Mouse (Mus musculus) embryonic facial prominence, embryonic 11.5 days (tissue): ENCODE measurements around the gene Moap1. TPM values are rescaled to one million over a fixed set of nuclear protein-coding genes. Genes with fewer than 3 reads are reported as not detected.

Source experiments
- ATAC-seq: fragments of 200-750 bp; cut with Nextera tagmentation; replicated peaks from 2 replicates; pipeline ENCODE4 v1.8.0; 2017; ENCODE audit warnings: low read depth; ENCODE audit not compliant: insufficient number of reproducible peaks, low FRiP score, low TSS enrichment
- DNase-seq: peaks from one replicate; pipeline ENCODE4 v3.0.0-alpha.2; 2015; ENCODE audit warnings: low spot score
- H3K27ac ChIP-seq: fragments of 300-500 bp; sonication (generic); replicated peaks from 2 replicates; pipeline ENCODE4 v1.5.1; 2014; ENCODE audit warnings: mild to moderate bottlenecking, low read depth, low read length, control low read depth
- H3K27me3 ChIP-seq: fragments of 300-500 bp; sonication (generic); 2 replicates; pipeline ENCODE4 v1.6.1; 2014; ENCODE audit warnings: mild to moderate bottlenecking, low read length, moderate library complexity, mixed read lengths; ENCODE audit not compliant: control insufficient read depth, insufficient read depth
- H3K36me3 ChIP-seq: fragments of 300-500 bp; sonication (generic); replicated peaks from 2 replicates; pipeline ENCODE4 v1.6.1; 2014; ENCODE audit warnings: low read depth, mild to moderate bottlenecking, low read length, moderate library complexity, mixed read lengths; ENCODE audit not compliant: control insufficient read depth, insufficient read depth
- H3K4me1 ChIP-seq: fragments of 300-500 bp; sonication (generic); 2 replicates; pipeline ENCODE4 v1.6.1; 2014; ENCODE audit warnings: low read length, mixed read lengths; ENCODE audit not compliant: control insufficient read depth, insufficient read depth
- H3K4me2 ChIP-seq: fragments of 300-500 bp; sonication (generic); 2 replicates; pipeline ENCODE4 v1.6.1; 2014; ENCODE audit warnings: low read depth, mild to moderate bottlenecking, control low read depth, low read length, moderate library complexity
- H3K4me3 ChIP-seq: fragments of 300-500 bp; sonication (generic); 2 replicates; pipeline ENCODE4 v1.5.1; 2014; ENCODE audit warnings: low read depth, low read length, control low read depth
- H3K9ac ChIP-seq: fragments of 300-500 bp; sonication (generic); replicated peaks from 2 replicates; pipeline ENCODE4 v1.6.1; 2014; ENCODE audit warnings: mild to moderate bottlenecking, control low read depth, low read length
- H3K9me3 ChIP-seq: fragments of 300-500 bp; sonication (generic); replicated peaks from 2 replicates; pipeline ENCODE4 v1.6.1; 2016; ENCODE audit warnings: mild to moderate bottlenecking, low read length, inconsistent platforms, mixed read lengths; ENCODE audit not compliant: control insufficient read depth
- WGBS: fragments of 180-500 bp; shearing (Covaris S2); extraction: QIAGEN DNeasy Blood & Tissue Kit; methylation state at CpG from one replicate; pipeline ENCODE4 v1.1.7; 2014; 5-methylcytosine and 5-hydroxymethylcytosine counted together
- polyA plus RNA-seq: library from polyadenylated mRNA; unstranded; fragments of >200 nt; fragmentation: Nextera tagmentation; extraction: Ambion mirVana; gene quantifications from 2 replicates; pipeline ENCODE4 v1.2.1, GENCODE M21; 2014

The Moap1 gene
- polyA plus RNA-seq, 1 experiment from 2014 or later: 37.2 TPM

DNA sequence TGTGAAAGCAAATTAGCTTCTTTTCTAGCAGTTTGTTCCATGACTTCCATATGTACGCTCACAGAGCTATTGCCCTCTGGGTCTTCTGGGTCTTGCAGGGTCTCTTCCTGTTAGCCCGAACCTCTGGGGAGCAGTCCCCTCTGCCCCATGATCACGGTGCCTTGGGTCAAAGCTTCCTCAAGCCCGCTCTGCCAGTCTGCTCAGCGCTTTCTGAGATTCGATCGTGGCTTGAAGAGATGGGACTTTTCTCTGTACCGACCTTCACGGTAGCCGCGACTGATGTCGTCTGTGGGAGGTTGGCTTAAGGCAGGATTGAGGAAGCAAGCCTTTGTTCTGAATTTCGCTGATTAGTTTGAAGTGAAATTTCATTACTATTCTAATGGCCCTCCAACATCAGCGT is 32.6 kb upstream of the Moap1 start:
- Histone ChIP-seq H3K4me2 (no peak overlapping the region), H3K9me3 (no peaks in the 10 kb centered on the region), H3K36me3 (peaks cover 10% of the 10 kb centered on the region), H3K27me3 (no peaks in the 10 kb centered on the region), H3K4me3 (no peak overlapping the region), H3K9ac (no peak overlapping the region), H3K4me1 (no peaks in the 10 kb centered on the region), H3K27ac (no peak overlapping the region)
- 93% methylated on average over 14 of the region's 14 CpGs for WGBS
- no peak for ATAC-seq
- no peak for DNase-seq

GRCm38 (mm10) chr12:102772676-102773075 is 29.2 kb upstream of the Moap1 start:
- Histone ChIP-seq H3K4me3 (no peak overlapping the region), H3K27me3 (no peaks in the 10 kb centered on the region), H3K36me3 (peaks cover 25% of the 10 kb centered on the region), H3K9me3 (no peaks in the 10 kb centered on the region), H3K27ac (no peak overlapping the region), H3K9ac (no peak overlapping the region), H3K4me2 (no peak overlapping the region), H3K4me1 (no peaks in the 10 kb centered on the region)
- ATAC-seq (no peak), DNase-seq (no peak)
- 91% methylated on average over 5 of the region's 5 CpGs for WGBS

- Histone ChIP-seq H3K9me3 (no peaks in the 10 kb centered on the region), H3K36me3 (peaks cover 25% of the 10 kb centered on the region)
Observed at GRCm38 (mm10) chr12:102771601-102772000, 28.1 kb upstream of the Moap1 start.

DNA sequence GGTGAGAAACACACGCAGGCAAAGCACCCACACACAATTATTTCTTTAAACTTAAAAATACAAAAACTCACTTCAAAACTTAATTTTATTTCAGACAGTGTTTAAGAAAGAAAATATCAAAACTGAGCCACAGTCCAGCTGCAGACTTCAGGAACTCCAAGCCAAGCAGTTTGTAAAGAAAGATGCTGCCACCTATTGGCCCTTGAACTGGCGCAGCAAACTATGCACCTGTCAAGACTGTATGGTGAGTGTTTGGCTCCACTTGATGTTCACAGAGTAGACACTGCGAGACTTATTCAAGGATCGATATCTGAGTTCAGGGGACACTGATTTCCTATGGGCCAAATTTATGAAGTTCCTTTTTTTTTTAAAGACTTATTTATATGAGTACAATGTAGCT is 25.5 kb upstream of the Moap1 start:
- H3K27ac ChIP-seq: no peak overlapping the region
- 92% methylated on average over 4 of the region's 4 CpGs for WGBS
- H3K4me3 ChIP-seq: no peak overlapping the region
- H3K27me3 ChIP-seq: no peaks in the 10 kb centered on the region
- H3K9me3 ChIP-seq: no peaks in the 10 kb centered on the region
- H3K9ac ChIP-seq: no peak overlapping the region
- no peaks in the 10 kb centered on the region for H3K4me1 ChIP-seq
- H3K4me2 ChIP-seq: no peak overlapping the region
- peaks cover 25% of the 10 kb centered on the region for H3K36me3 ChIP-seq
- no peak for ATAC-seq
- no peak for DNase-seq

More at GRCm38 (mm10) chr12:102771601-102772000, 28.1 kb upstream of the Moap1 start:
- Histone ChIP-seq H3K27ac (no peak overlapping the region), H3K4me2 (no peak overlapping the region), H3K4me1 (no peaks in the 10 kb centered on the region), H3K9ac (no peak overlapping the region), H3K4me3 (no peak overlapping the region), H3K27me3 (no peaks in the 10 kb centered on the region)
- WGBS: 95% methylated on average over 8 of the region's 8 CpGs
- no peak for DNase-seq
- no peak for ATAC-seq

DNA sequence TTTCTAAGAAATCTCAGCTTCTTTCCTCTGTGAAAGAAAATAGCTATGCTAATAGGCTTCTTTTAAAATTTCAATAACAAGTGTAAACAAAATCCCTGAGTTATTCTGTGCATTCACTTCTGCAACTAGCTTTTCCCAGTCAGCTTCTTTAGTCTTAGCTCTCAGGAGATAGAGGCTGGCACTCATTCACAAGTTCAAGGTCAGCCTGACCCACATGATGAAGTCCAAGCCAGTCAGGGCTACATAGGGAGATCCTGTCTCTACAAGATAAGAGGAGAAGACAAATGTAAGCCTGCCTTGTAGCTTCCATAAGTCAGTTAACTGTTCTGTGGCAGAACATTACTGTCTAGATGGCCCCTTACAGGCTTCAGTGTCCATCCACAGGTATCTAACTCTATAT is 20.2 kb upstream of the Moap1 start:
- Histone ChIP-seq H3K36me3 (peaks cover 4% of the 10 kb centered on the region), H3K9ac (no peak overlapping the region), H3K4me1 (peaks cover 4% of the 10 kb centered on the region; the same call in 1 of the 2 replicates), H3K4me3 (no peak overlapping the region), H3K27me3 (no peaks in the 10 kb centered on the region), H3K27ac (no peak overlapping the region), H3K9me3 (no peaks in the 10 kb centered on the region), H3K4me2 (no peak overlapping the region)
- ATAC-seq (no peak), DNase-seq (no peak)

GRCm38 (mm10) chr12:102761668-102762067 is 18.2 kb upstream of the Moap1 start:
- Histone ChIP-seq H3K4me3 (no peak overlapping the region), H3K4me2 (no peak overlapping the region), H3K4me1 (peaks cover 5% of the 10 kb centered on the region; the same call in 1 of the 2 replicates), H3K36me3 (no peaks in the 10 kb centered on the region; the same call in 1 of the 2 replicates), H3K9me3 (no peaks in the 10 kb centered on the region), H3K9ac (no peak overlapping the region), H3K27ac (no peak overlapping the region), H3K27me3 (no peaks in the 10 kb centered on the region)
- ATAC-seq (no peak), DNase-seq (no peak)
- WGBS: 87% methylated on average over 3 of the region's 3 CpGs

- ATAC-seq: no peak
- WGBS: 3% methylated on average over 5 of the region's 5 CpGs
- H3K27ac ChIP-seq: no peak overlapping the region
Observed at GRCm38 (mm10) chr12:102758936-102759335, 15.5 kb upstream of the Moap1 start.

GRCm38 (mm10) chr12:102758403-102758756 is 14.9 kb upstream of the Moap1 start, which contains the start of gene Gm20604:
Gene Gm20604, minus strand, starts transcription at chr12:102758672.
- Histone ChIP-seq H3K9me3 (no peaks in the 10 kb centered on the region), H3K9ac (peak within 1 kb of the TSS; percentile 77), H3K4me2 (peak within 1 kb of the TSS; percentile 72), H3K36me3 (no peaks in the 10 kb centered on the region), H3K4me1 (peaks cover 5% of the 10 kb centered on the region; the same call in 1 of the 2 replicates), H3K27ac (peak within 1 kb of the TSS; percentile 75), H3K4me3 (peak within 1 kb of the TSS; percentile 77), H3K27me3 (no peaks in the 10 kb centered on the region)
- under 1% methylated on average over 10 of the region's 10 CpGs for WGBS
- no peak for ATAC-seq
- DNase-seq: peak; percentile 9

More at GRCm38 (mm10) chr12:102758936-102759335, 15.5 kb upstream of the Moap1 start:
- Histone ChIP-seq H3K4me1 (peaks cover 5% of the 10 kb centered on the region; the same call in 1 of the 2 replicates), H3K36me3 (no peaks in the 10 kb centered on the region), H3K4me3 (peak overlapping the region; percentile 77), H3K9ac (peak overlapping the region; percentile 77), H3K27me3 (no peaks in the 10 kb centered on the region), H3K9me3 (no peaks in the 10 kb centered on the region), H3K4me2 (peak overlapping the region; percentile 72)
- no peak for DNase-seq
